Mouse (Mus musculus): ENCODE data around the gene Cks2.

DNA sequence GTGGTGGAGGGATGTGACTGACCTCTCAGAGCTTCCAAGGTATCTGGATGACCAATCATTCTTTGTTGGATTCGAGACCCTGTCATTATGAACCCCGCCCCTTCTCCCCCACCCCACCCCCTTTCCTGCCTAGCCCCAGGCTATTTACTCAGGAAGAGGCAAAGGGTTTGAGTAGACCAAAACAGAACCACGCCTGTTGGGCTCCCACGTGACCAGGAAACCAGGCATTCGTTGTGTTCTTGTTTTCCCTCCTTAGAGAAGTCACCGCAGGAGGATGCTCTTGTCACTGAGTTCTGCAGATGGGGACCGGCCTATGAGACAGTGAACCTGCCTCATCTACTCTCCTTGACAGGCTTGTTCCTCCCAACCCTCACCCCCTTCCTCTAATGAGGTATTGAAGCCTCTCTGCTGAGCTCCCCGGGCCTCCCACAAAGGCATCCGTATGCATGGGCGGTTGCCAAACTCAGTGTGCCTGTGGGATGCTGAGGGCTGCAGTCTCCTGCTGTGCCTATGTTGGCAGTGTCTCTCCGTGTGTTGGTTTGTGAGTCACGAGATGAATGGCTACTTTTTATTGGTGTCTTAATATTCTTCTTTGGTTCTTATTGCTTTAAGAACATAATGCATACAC lies 28.5 kb upstream of the Cks2 start:
- TF ChIP-seq MAFK (IDR thresholded peaks at IDR 0.05; ENCODE audit: insufficient read depth, low read depth, low read length) (no peak), ZC3H11A (IDR thresholded peaks at IDR 0.05; ENCODE audit: borderline replicate concordance, low read depth, low read length) (no peak), ZNF384 (IDR thresholded peaks at IDR 0.05; ENCODE audit: low read depth, low read length) (no peak)
